Mouse (Mus musculus): ENCODE measurements around the gene Sdccag8.

GRCm38 (mm10) chr1:176833257-176833656, 18.8 kb downstream of the Sdccag8 start:
- TF ChIP-seq CTCF (IDR thresholded peaks at IDR 0.05; ENCODE audit: low read depth) (no peak), EP300 (IDR thresholded peaks at IDR 0.05; ENCODE audit: low read depth) (no peak)

Measured in heart, postnatal 0 days (tissue).